Mouse (Mus musculus): ENCODE data around the gene Kmt2a. TPM values are rescaled to one million over a fixed set of nuclear protein-coding genes. Genes with fewer than 3 reads are reported as not detected.

Kmt2a gene
- polyA plus RNA-seq (2012; rRNA removed; ENCODE audit: low replicate concordance) = 13.3 and 29.7 TPM in 2 replicates

GRCm38 (mm10) chr9:44881221-44881871, at the start of gene Kmt2a:
Kmt2a (minus strand) TSS chr9:44881296.

GRCm38 (mm10) chr9:44920374-44921122, 39.5 kb upstream of the Kmt2a start, which contains the start of gene Atp5l:
Atp5l (minus strand) TSS chr9:44920742.

GRCm38 (mm10) chr9:44802808-44803450, 78.2 kb downstream of the Kmt2a start, which contains the start of gene Ttc36:
Ttc36 (minus strand) TSS chr9:44803072.

GRCm38 (mm10) chr9:44799102-44799957, 81.8 kb downstream of the Kmt2a start, which contains the start of gene Tmem25:
Tmem25 (minus strand) TSS chr9:44799307.

GRCm38 (mm10) chr9:44767101-44768028, 113.7 kb downstream of the Kmt2a start, which contains the start of the genes Arcn1 and Ift46:
Arcn1 (minus strand) TSS chr9:44767845.
Ift46 (plus strand) TSS chr9:44767908.

Other genes starting within 250 kb of the Kmt2a start
- not detected in 2 replicates for gene Treh, start 208.1 kb downstream of the Kmt2a start, polyA plus RNA-seq (2012; rRNA removed; ENCODE audit: low replicate concordance)
- gene Phldb1, start 146.1 kb downstream of the Kmt2a start, polyA plus RNA-seq (2012; rRNA removed; ENCODE audit: low replicate concordance) = 126 and 202 TPM in 2 replicates
- gene Arcn1, start 113.5 kb downstream of the Kmt2a start, polyA plus RNA-seq (2012; rRNA removed; ENCODE audit: low replicate concordance) = 53.1 and 68.4 TPM in 2 replicates
- 60.9 and 74.9 TPM in 2 replicates for gene Ift46, start 113.4 kb downstream of the Kmt2a start, polyA plus RNA-seq (2012; rRNA removed; ENCODE audit: low replicate concordance)
- gene Tmem25, start 82.0 kb downstream of the Kmt2a start, polyA plus RNA-seq (2012; rRNA removed; ENCODE audit: low replicate concordance) = 1.0 and 4.3 TPM in 2 replicates
- 1.4 and 3.2 TPM in 2 replicates for gene Ttc36, start 78.2 kb downstream of the Kmt2a start, polyA plus RNA-seq (2012; rRNA removed; ENCODE audit: low replicate concordance)
- 364 and 507 TPM in 2 replicates for gene Atp5l, start 39.4 kb upstream of the Kmt2a start, polyA plus RNA-seq (2012; rRNA removed; ENCODE audit: low replicate concordance)
- gene Ube4a, start 84.3 kb upstream of the Kmt2a start, polyA plus RNA-seq (2012; rRNA removed; ENCODE audit: low replicate concordance) = 17.3 and 19.1 TPM in 2 replicates
- 0.43 and 0.90 TPM in 2 replicates for gene Cd3g, start 99.1 kb upstream of the Kmt2a start, polyA plus RNA-seq (2012; rRNA removed; ENCODE audit: low replicate concordance)
- 0.46 and 0.60 TPM in 2 replicates for gene Cd3d, start 100.5 kb upstream of the Kmt2a start, polyA plus RNA-seq (2012; rRNA removed; ENCODE audit: low replicate concordance)
- 1.0 and 1.3 TPM in 2 replicates for gene Cd3e, start 128.3 kb upstream of the Kmt2a start, polyA plus RNA-seq (2012; rRNA removed; ENCODE audit: low replicate concordance)
- gene Mpzl2, start 158.5 kb upstream of the Kmt2a start, polyA plus RNA-seq (2012; rRNA removed; ENCODE audit: low replicate concordance) = 3.0 and 11.0 TPM in 2 replicates
- gene Mpzl3, start 173.9 kb upstream of the Kmt2a start, polyA plus RNA-seq (2012; rRNA removed; ENCODE audit: low replicate concordance) = 0.75 and 3.1 TPM in 2 replicates
- 0.36 and 0.76 TPM in 2 replicates for gene Jaml, start 197.9 kb upstream of the Kmt2a start, polyA plus RNA-seq (2012; rRNA removed; ENCODE audit: low replicate concordance)
- 0.24 and 4.2 TPM in 2 replicates for gene Scn2b, start 236.5 kb upstream of the Kmt2a start, polyA plus RNA-seq (2012; rRNA removed; ENCODE audit: low replicate concordance)